Mouse (Mus musculus) kidney, adult 2 months (tissue): Measurements from ENCODE around the gene Slc48a1.

Source experiments
- CTCF ChIP-seq: fragments of 200-500 bp; conservative IDR thresholded peaks from 2 replicates; pipeline ENCODE4 v1.5.1; 2011; ENCODE audit warnings: low read depth, mild to moderate bottlenecking, control low read depth, low read length, moderate library complexity, mixed read lengths; ENCODE audit not compliant: insufficient read depth, insufficient read length
- POLR2A ChIP-seq: fragments of 200-500 bp; IDR thresholded peaks from one replicate; pipeline ENCODE4 v1.6.1; 2011; ENCODE audit warnings: low read depth, low read length, control low read depth

GRCm38 (mm10) chr15:97770280-97770679 is 8.0 kb upstream of the Slc48a1 start:
- TF ChIP-seq CTCF: no peak
- TF ChIP-seq POLR2A: no peak
